Mouse (Mus musculus): ENCODE measurements at regions not wholly inside any gene's neighbourhood (a gene's known extent, or its start where the extent isn't known, plus 50 kb on each side); places are given as distances from the start of the nearest gene placed in this dataset.
"Not testable (repeated sequence)": the region's sequence is repeated elsewhere in the genome, so short reads cannot be mapped to it uniquely, and the experiment has no call there.

DNA sequence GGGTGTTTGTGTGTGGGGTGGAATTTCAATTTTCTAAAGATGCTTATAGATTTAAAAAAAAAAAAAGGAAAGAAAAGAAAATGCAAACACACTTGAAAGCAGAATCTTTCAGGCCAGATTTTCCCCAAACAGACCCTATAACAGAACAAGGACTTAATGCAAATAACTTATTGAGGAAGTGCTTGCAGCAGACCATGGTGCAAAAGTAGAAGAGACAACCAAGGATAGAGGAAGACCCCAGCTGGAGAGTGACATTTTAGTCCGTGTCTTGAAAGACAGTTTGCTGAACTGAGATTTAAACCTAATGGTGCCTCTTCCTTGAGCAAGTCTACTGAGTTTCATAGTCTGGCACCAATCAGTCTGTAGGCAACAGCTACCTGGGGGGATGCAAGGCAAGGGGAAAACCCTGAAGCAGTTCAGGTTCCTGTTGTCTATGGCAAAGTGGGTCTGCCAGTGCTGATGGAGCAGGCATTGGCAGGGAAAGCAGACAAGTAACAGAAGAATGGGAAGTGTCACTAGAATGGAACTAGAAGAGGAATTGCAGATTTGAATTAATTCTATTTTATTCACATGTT lies 249.2 kb downstream of the Nfkbiz start:
- intact Hi-C loops (cut with DNase I), result no loop called here
- DNase-seq (ENCODE audit: low spot score in 2 of 2), result no peak

DNA sequence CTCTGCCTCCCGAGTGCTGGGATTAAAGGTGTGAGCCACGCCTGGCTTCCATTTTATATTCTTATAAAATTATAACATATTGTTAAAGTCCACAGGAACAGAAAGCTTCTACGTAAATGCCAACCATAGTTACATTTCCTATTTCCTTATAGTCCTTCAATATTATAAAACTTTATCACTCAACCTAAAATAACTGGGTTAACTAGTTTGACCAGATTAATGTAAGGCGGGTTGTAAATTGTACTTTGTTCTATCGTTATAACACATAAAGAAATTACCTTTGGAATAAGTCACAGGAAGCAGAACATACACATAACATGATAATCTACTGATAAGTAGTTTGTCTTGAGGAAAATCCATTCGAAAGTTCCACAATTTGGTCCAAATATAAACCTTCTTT lies 251.6 kb downstream of the Nfkbiz start:
- intact Hi-C loops (cut with DNase I), result no loop called here
- DNase-seq (ENCODE audit: low spot score in 2 of 2), result no peak

- DNase-seq (ENCODE audit: low spot score in 2 of 2), result no peak
- intact Hi-C loops (cut with DNase I), result no loop called here
Measured at GRCm38 (mm10) chr16:55582906-55583305, 255.8 kb downstream of the Nfkbiz start.

GRCm38 (mm10) chr16:55582029-55582428 lies 256.7 kb downstream of the Nfkbiz start:
- no peak for DNase-seq (ENCODE audit: low spot score in 2 of 2)
- intact Hi-C loops (cut with DNase I), result no loop called here

- DNase-seq (ENCODE audit: low spot score in 2 of 2), result no peak
- intact Hi-C loops (cut with DNase I), result no loop called here
Measured at GRCm38 (mm10) chr16:55580827-55581226, 257.9 kb downstream of the Nfkbiz start.

DNA sequence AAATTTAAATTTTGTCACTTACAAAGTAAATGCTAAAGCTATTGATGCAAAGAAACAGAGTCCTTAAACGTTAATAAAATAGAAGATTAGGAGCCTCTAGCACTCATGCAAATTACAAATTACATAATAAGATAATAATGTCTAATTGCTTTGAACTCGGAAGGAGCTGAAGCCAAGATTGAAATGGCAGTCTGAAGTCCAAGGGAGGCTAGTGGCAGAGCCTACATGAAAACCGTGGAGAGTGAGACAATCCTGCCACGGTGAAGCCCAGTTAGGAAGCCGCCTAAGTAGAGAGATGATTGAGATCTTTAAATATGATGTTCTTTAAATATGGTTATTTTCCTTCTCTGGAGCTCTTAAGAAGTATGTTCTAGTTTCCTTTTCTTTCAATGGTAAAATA lies 260.0 kb downstream of the Nfkbiz start:
- intact Hi-C loops (cut with DNase I), result no loop called here

DNA sequence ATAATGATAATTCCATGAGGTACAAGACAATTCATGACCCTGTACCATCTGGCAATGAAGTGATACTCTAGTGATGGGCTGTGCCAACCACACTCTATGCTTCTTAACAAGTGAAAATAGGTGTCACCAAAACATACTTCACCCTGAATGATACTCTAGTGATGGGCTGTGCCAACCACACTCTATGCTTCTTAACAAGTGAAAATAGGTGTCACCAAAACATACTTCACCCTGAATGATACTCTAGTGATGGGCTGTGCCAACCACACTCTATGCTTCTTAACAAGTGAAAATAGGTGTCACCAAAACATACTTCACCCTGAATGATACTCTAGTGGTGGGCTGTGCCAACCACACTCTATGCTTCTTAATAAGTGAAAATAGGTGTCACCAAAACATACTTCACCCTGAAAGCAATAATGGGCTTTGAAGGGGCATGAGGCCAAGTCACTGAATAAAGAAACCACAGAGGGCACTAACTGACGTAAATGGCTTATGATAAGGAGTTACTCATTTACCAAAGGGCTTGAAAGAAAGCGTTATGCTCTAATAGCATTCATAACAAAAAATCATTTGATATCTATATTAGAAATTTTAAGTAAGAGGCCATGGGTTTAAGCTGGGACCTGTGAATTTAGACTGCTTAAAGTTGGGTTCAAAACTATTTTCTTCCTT lies 263.0 kb downstream of the Nfkbiz start:
- DNase-seq (ENCODE audit: low spot score in 2 of 2); intact Hi-C loops (cut with DNase I): not testable (repeated sequence)

More for the DNA sequence above, 260.0 kb downstream of the Nfkbiz start:
- DNase-seq (ENCODE audit: low spot score in 2 of 2), result no peak

GRCm38 (mm10) chr16:55571106-55571505 lies 267.6 kb downstream of the Nfkbiz start:
- intact Hi-C loops (cut with DNase I), result no loop called here

DNA sequence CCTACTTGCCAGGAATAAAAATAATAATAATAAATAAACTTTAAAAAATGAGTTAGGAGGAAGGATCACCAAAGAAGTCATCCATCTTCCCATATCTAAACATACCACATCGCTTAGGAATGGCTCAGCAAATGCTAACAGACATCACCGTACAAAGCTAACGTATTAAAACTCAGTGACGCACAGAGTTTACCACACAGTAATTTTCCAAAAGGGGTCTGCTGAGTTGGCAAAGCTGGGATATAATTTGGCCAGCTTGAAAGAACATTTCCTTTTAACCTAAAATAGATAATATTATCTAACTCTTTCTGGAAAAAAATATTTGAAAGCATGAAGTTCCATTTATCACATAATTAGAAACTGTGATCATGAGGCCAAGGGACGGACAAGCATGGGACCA lies 268.6 kb downstream of the Nfkbiz start:
- intact Hi-C loops (cut with DNase I), result no loop called here
- DNase-seq (ENCODE audit: low spot score in 2 of 2), result no peak

More at GRCm38 (mm10) chr16:55571106-55571505, 267.6 kb downstream of the Nfkbiz start:
- DNase-seq (ENCODE audit: low spot score in 2 of 2), result no peak

DNA sequence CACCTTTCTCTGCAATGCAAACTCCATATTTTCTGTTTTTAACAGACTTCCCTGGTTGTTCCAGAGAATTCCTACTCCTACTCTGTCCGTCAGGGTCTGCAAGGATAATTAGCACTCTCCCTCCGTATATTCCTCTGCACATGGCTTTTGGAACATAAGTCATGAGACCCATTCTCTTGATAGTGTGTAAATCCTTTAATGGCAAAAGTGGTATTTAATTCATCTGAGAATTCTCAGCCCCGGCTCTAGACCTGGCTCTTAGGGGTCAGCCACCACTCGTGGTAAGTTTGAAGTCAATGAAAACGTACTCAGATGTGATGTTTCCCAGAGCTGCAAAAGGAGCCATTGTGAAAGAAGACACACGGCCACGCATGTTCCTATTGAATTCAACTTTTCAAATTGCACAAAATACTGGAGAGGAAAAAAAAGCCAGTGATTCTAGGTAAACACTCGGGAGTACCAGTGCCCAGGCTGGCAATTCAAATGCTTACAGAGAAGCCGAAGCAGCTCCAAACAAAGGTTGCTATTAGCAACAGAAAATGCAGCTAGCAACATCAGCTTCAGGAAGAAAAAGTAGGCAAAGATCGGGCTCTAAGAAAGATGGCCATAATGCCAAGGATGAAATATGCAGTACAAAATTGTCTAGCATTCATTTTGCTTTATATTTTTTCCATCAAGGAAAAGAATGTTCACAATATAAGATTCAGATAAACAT lies 258.2 kb upstream of the Zpld1 start:
- intact Hi-C loops (cut with DNase I), result loop anchor here (10.0 kb wide), 1 partner anchor 279 kb away; the partner anchor contains the start of gene Nfkbiz
- DNase-seq (ENCODE audit: low spot score in 2 of 2), result no peak

GRCm38 (mm10) chr16:55555224-55555623 lies 257.4 kb upstream of the Zpld1 start:
- no peak for DNase-seq (ENCODE audit: low spot score in 2 of 2)
- intact Hi-C loops (cut with DNase I), result loop anchor here (10.0 kb wide), 1 partner anchor 280 kb away; the partner anchor contains the start of gene Nfkbiz

DNA sequence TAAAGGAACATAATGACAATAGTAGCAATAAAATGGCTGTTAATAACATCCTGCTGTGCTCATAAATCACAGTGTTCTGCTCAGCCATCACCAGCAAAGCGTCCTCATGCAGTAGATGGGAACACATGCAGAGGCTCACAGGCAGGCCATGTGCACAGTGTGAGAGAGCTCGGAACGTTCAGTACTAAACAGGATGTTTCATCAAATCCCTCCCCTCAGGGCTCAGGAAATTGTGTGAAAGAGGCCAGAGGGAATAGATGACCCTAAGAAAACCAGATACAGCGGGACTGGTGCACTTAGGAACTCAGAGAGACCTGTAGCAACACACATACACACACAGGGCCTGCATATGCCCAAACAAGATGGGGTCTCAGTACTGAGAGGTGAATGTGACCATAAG lies 256.1 kb upstream of the Zpld1 start:
- DNase-seq (ENCODE audit: low spot score in 2 of 2), result no peak
- intact Hi-C loops (cut with DNase I), result loop anchor here (10.0 kb wide), 1 partner anchor 281 kb away; the partner anchor contains the start of gene Nfkbiz

GRCm38 (mm10) chr16:55551348-55551747 lies 253.6 kb upstream of the Zpld1 start:
- DNase-seq (ENCODE audit: low spot score in 2 of 2), result no peak
- intact Hi-C loops (cut with DNase I), result loop anchor here (10.0 kb wide), 1 partner anchor 283 kb away; the partner anchor contains the start of gene Nfkbiz

DNA sequence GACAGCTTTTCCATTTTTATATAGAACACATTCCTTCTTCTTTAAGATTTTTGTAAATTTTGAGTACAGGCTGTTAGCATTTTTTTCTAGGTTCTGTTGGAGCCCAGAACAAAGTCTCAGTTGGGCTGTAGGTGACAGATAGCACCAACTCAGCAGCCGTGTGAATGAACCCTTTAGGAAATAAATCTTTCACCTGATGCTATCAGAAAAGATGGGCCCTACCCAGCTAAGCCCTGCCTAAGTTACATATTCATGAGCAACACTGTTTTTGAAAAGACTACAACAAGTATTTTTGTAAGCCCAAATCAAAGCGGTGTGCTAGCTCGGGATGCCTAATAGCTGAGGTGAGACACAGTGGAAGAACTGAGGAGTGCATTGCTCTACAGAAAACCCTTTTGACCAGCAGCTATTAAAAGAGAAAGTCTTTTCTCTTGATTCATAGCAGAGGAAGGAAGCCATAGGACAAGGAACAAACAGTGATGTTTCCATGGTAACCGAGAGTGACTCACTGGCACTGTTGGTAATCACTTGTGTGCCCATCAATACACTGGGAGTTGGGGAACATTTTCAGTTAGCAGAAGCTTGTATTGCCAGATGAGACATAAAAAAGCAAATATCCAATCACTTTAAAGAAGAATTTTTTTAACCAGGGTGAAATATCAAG lies 253.0 kb upstream of the Zpld1 start:
- DNase-seq (ENCODE audit: low spot score in 2 of 2), result no peak
- intact Hi-C loops (cut with DNase I), result loop anchor here (10.0 kb wide), 1 partner anchor 284 kb away; the partner anchor contains the start of gene Nfkbiz

DNA sequence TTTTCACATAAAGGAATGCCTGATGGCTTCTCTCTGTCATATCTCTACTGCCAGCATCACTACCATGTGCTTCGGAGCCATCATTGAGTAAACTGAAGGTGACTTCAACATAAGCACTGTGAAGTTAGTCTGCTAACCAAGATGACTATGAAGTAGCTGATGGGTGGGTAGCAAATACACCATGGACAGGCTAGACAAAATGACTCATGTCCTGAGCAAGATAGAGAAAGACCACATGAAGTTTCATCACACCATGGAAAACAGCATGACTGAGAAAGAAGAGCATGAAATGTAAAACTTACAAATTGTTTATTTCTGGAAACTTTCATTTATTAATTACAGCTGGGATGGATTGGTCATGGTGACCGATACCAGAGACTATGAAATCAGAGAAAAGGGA lies 249.3 kb upstream of the Zpld1 start:
- intact Hi-C loops (cut with DNase I), result no loop called here

GRCm38 (mm10) chr16:55540336-55541015 lies 242.7 kb upstream of the Zpld1 start:
- DNase-seq (ENCODE audit: low spot score in 2 of 2), result no peak
- intact Hi-C loops (cut with DNase I), result no loop called here

More for the DNA sequence above, 249.3 kb upstream of the Zpld1 start:
- DNase-seq (ENCODE audit: low spot score in 2 of 2), result no peak

DNA sequence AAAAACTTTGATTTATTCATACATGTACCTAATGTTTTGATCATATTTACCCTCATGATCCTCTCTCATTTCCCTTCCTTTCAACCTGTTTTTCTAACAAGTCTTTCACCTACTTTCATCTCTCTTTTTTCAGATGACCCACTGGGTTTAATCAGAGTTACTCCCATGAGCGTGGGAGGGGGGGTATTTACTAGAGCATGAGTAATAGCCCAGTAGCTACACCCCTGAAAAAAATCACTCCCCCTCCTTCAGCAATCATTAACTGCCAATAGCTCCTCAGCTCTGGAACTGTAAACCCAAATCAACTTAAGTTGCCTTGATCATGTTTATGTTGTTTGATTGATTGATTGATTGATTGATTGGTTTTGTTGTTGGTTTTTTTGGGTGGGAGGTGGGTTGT lies 241.4 kb upstream of the Zpld1 start:
- no peak for DNase-seq (ENCODE audit: low spot score in 2 of 2)
- intact Hi-C loops (cut with DNase I), result no loop called here

GRCm38 (mm10) chr16:55537548-55537947 lies 239.8 kb upstream of the Zpld1 start:
- DNase-seq (ENCODE audit: low spot score in 2 of 2), result no peak
- intact Hi-C loops (cut with DNase I), result no loop called here

GRCm38 (mm10) chr16:55532686-55533085 lies 234.9 kb upstream of the Zpld1 start:
- DNase-seq (ENCODE audit: low spot score in 2 of 2), result no peak
- intact Hi-C loops (cut with DNase I), result no loop called here

GRCm38 (mm10) chr16:55530844-55531243 lies 233.1 kb upstream of the Zpld1 start:
- intact Hi-C loops (cut with DNase I), result no loop called here
- DNase-seq (ENCODE audit: low spot score in 2 of 2), result no peak
